Mouse (Mus musculus) MEL (cell line): ENCODE measurements at regions not wholly inside any gene's neighbourhood (a gene's known extent, or its start where the extent isn't known, plus 50 kb on each side); places are given as distances from the start of the nearest gene placed in this dataset.

Source experiments
- DNase-seq: peaks from one replicate; pipeline ENCODE4 v3.0.0; 2011; ENCODE audit warnings: low read depth, low spot score
- H3K27ac ChIP-seq: 2 replicates; pipeline ENCODE4 v1.5.1; 2012; ENCODE audit warnings: low read depth, mild to moderate bottlenecking, control low read depth, low read length, moderate library complexity; ENCODE audit not compliant: control insufficient read depth
- H3K27me3 ChIP-seq, 2 experiments: fragments of 150-350 bp in 1 of 2; sonication (generic) in 1 of 2; 2 replicates each; pipeline ENCODE4 v1.6.1; 2012; ENCODE audit warnings: low read length in 2 of 2, mild to moderate bottlenecking in 2 of 2, improper control_type of control experiment in 1 of 2, moderate library complexity in 1 of 2; ENCODE audit not compliant: insufficient read depth in 2 of 2, control insufficient read depth in 1 of 2
- H3K36me3 ChIP-seq, 2 experiments: 2 replicates each; pipeline ENCODE4 v1.6.1; 2012 to 2014; ENCODE audit warnings: low read length in 2 of 2, improper control_type of control experiment in 1 of 2, inconsistent platforms in 1 of 2, mild to moderate bottlenecking in 1 of 2; ENCODE audit not compliant: insufficient read depth in 2 of 2, control insufficient read depth in 1 of 2
- H3K4me1 ChIP-seq, 2 experiments: fragments of 150-350 bp in 1 of 2; sonication (generic) in 1 of 2; 2 replicates each; pipeline ENCODE4 v1.6.1; 2012; ENCODE audit warnings: low read length in 2 of 2, improper control_type of control experiment in 1 of 2, mild to moderate bottlenecking in 1 of 2; ENCODE audit not compliant: insufficient read depth in 2 of 2, control insufficient read depth in 1 of 2
- H3K4me3 ChIP-seq, 2 experiments: fragments of 150-350 bp in 1 of 2; sonication (generic) in 1 of 2; 2 replicates each; pipeline ENCODE4 v1.5.1; 2012; ENCODE audit warnings: low read depth in 2 of 2, low read length in 2 of 2, mild to moderate bottlenecking in 2 of 2, moderate library complexity in 2 of 2, control low read depth in 1 of 2, improper control_type of control experiment in 1 of 2; ENCODE audit not compliant: control insufficient read depth in 1 of 2, insufficient read depth in 1 of 2
- H3K79me2 ChIP-seq: 2 replicates; pipeline ENCODE4 v1.6.1; 2012; ENCODE audit warnings: mild to moderate bottlenecking, low read length, moderate library complexity; ENCODE audit not compliant: control insufficient read depth, poor library complexity, insufficient read depth
- H3K9ac ChIP-seq: 2 replicates; pipeline ENCODE4 v1.6.1; 2012; ENCODE audit warnings: low read depth, mild to moderate bottlenecking, control low read depth, low read length, moderate library complexity; ENCODE audit not compliant: control insufficient read depth, poor library complexity, severe bottlenecking
- H3K9me3 ChIP-seq: fragments of 150-350 bp; sonication (generic); replicated peaks from 2 replicates; pipeline ENCODE4 v1.6.1; 2012; ENCODE audit warnings: mild to moderate bottlenecking, low read length, improper control_type of control experiment, moderate library complexity; ENCODE audit not compliant: insufficient read depth
- CTCF ChIP-seq, 3 experiments: IDR thresholded peaks in 2 of 3; conservative IDR thresholded peaks in 1 of 3; 2 replicates each; pipeline ENCODE4 v1.5.1; 2011 to 2012; ENCODE audit warnings: low read length in 3 of 3, low read depth in 2 of 3, mild to moderate bottlenecking in 2 of 3, improper control_type of control experiment in 1 of 3, inconsistent platforms in 1 of 3, mixed read lengths in 1 of 3, moderate library complexity in 1 of 3; ENCODE audit not compliant: control insufficient read depth in 1 of 3, insufficient read depth in 1 of 3, poor library complexity in 1 of 3, severe bottlenecking in 1 of 3
- ELF1 ChIP-seq: IDR thresholded peaks from 2 replicates; pipeline ENCODE4 v1.6.1; 2014; ENCODE audit warnings: low read depth, mild to moderate bottlenecking, inconsistent platforms, low read length, improper control_type of control experiment, moderate library complexity
- EP300 ChIP-seq, 2 experiments: IDR thresholded peaks; 2 replicates each; pipeline ENCODE4 v1.6.1; 2011; ENCODE audit warnings: improper control_type of control experiment in 2 of 2, low read length in 2 of 2, low read depth in 1 of 2, mild to moderate bottlenecking in 1 of 2
- GATA1 ChIP-seq: IDR thresholded peaks from 2 replicates; pipeline ENCODE4 v1.6.1; 2011; ENCODE audit warnings: low read depth, low read length, improper control_type of control experiment
- HCFC1 ChIP-seq: IDR thresholded peaks from 2 replicates; pipeline ENCODE4 v1.6.1; 2012; ENCODE audit warnings: low read depth, mild to moderate bottlenecking, inconsistent platforms, low read length, improper control_type of control experiment, moderate library complexity
- JUND ChIP-seq: IDR thresholded peaks from 2 replicates; pipeline ENCODE4 v1.6.1; 2011; ENCODE audit warnings: low read depth, mild to moderate bottlenecking, improper control_type of control experiment, low read length
- MYB ChIP-seq: IDR thresholded peaks from 2 replicates; pipeline ENCODE4 v1.6.1; 2011; ENCODE audit warnings: mild to moderate bottlenecking, low read depth, low read length, improper control_type of control experiment
- MYC ChIP-seq: IDR thresholded peaks from 2 replicates; pipeline ENCODE4 v1.6.1; 2011; ENCODE audit warnings: low read depth, mild to moderate bottlenecking, low read length, improper control_type of control experiment, moderate library complexity
- NELFE ChIP-seq: IDR thresholded peaks from 2 replicates; pipeline ENCODE4 v1.6.1; 2011; ENCODE audit warnings: low read depth, low read length, improper control_type of control experiment
- POLR2A ChIP-seq, 2 experiments: IDR thresholded peaks; 2 replicates each; pipeline ENCODE4 v1.6.1; 2011 to 2012; ENCODE audit warnings: low read length in 2 of 2, mild to moderate bottlenecking in 2 of 2, control low read depth in 1 of 2, improper control_type of control experiment in 1 of 2, low read depth in 1 of 2, moderate library complexity in 1 of 2; ENCODE audit not compliant: control insufficient read depth in 1 of 2, insufficient read depth in 1 of 2, poor library complexity in 1 of 2
- RAD21 ChIP-seq: IDR thresholded peaks from 2 replicates; pipeline ENCODE4 v1.6.1; 2011; ENCODE audit warnings: mild to moderate bottlenecking, low read depth, low read length, improper control_type of control experiment
- TBP ChIP-seq: IDR thresholded peaks from 2 replicates; pipeline ENCODE4 v1.8.0; 2011; ENCODE audit warnings: low read depth, low read length, improper control_type of control experiment
- TCF12 ChIP-seq: IDR thresholded peaks from 2 replicates; pipeline ENCODE4 v1.6.1; 2014; ENCODE audit warnings: low read depth, mild to moderate bottlenecking, inconsistent platforms, low read length, improper control_type of control experiment, moderate library complexity
- UBTF ChIP-seq: IDR thresholded peaks from 2 replicates; pipeline ENCODE4 v1.6.1; 2012; ENCODE audit warnings: low read depth, mild to moderate bottlenecking, inconsistent platforms, low read length, improper control_type of control experiment, moderate library complexity, borderline replicate concordance; ENCODE audit not compliant: insufficient read depth
- USF1 ChIP-seq: IDR thresholded peaks from 2 replicates; pipeline ENCODE4 v1.6.1; 2014; ENCODE audit warnings: low read depth, mild to moderate bottlenecking, inconsistent platforms, low read length, improper control_type of control experiment, moderate library complexity
- ZKSCAN1 ChIP-seq: IDR thresholded peaks from 2 replicates; pipeline ENCODE4 v1.6.1; 2012; ENCODE audit warnings: low read depth, mild to moderate bottlenecking, inconsistent platforms, low read length, improper control_type of control experiment, moderate library complexity

GRCm38 (mm10) chr7:36453816-36454215, 244.1 kb upstream of the Tshz3 start:
- Histone ChIP-seq H3K4me3 (no peak overlapping the region), H3K9ac (no peak overlapping the region), H3K27ac (no peak overlapping the region), H3K36me3 (no peaks in the 10 kb centered on the region), H3K27me3 (no peaks in the 10 kb centered on the region), H3K4me1 (no peaks in the 10 kb centered on the region), H3K9me3 (no peaks in the 10 kb centered on the region), H3K79me2 (no peaks in the 10 kb centered on the region)
- TF ChIP-seq TBP (no peak), NELFE (no peak), ZKSCAN1 (no peak), POLR2A (IDR thresholded peaks at IDR 0.05; ENCODE audit: control insufficient read depth in 1 of 2, insufficient read depth in 1 of 2, low read depth in 1 of 2, low read length in 2 of 2, poor library complexity in 1 of 2) (no peak), EP300 (IDR thresholded peaks at IDR 0.05; ENCODE audit: low read depth in 1 of 2, low read length in 2 of 2) (no peak), MYB (no peak), TCF12 (no peak), CTCF (IDR thresholded peaks at IDR 0.05 in 2 of 3, conservative IDR thresholded peaks at IDR 0.05 in 1 of 3; ENCODE audit: control insufficient read depth in 1 of 3, insufficient read depth in 1 of 3, low read depth in 2 of 3, low read length in 3 of 3, poor library complexity in 1 of 3, severe bottlenecking in 1 of 3) (no peak), JUND (no peak), RAD21 (no peak), GATA1 (no peak), MYC (no peak)
- no peak for DNase-seq

GRCm38 (mm10) chr7:36456080-36456479, 241.8 kb upstream of the Tshz3 start:
- TF ChIP-seq UBTF (no peak), NELFE (no peak), RAD21 (no peak)
- TF ChIP-seq, all 39 proteins: peak for 0
- Histone ChIP-seq H3K27me3 (no peaks in the 10 kb centered on the region), H3K27ac (no peak overlapping the region), H3K9me3 (no peaks in the 10 kb centered on the region), H3K4me1 (no peaks in the 10 kb centered on the region), H3K36me3 (no peaks in the 10 kb centered on the region), H3K9ac (no peak overlapping the region), H3K4me3 (no peak overlapping the region), H3K79me2 (no peaks in the 10 kb centered on the region)
- DNase-seq, result no peak

GRCm38 (mm10) chr7:36462422-36462833, 235.5 kb upstream of the Tshz3 start:
- no peaks in the 10 kb centered on the region for H3K36me3 ChIP-seq
- no peak for DNase-seq
- no peak overlapping the region for H3K9ac ChIP-seq
- no peak overlapping the region for H3K27ac ChIP-seq
- H3K9me3 ChIP-seq, result no peaks in the 10 kb centered on the region
- no peaks in the 10 kb centered on the region for H3K79me2 ChIP-seq
- no peaks in the 10 kb centered on the region for H3K27me3 ChIP-seq
- no peaks in the 10 kb centered on the region for H3K4me1 ChIP-seq
- H3K4me3 ChIP-seq, result no peak overlapping the region
- TF ChIP-seq ELF1, result no peak
- TF ChIP-seq USF1, result no peak
- no peak for TF ChIP-seq HCFC1
- no peak for TF ChIP-seq NELFE
